Mouse (Mus musculus): ENCODE results near the gene Map3k3.
A peak's percentile ranks its signal among the peaks of the same experiment; 100 is the strongest.

The Map3k3 gene

GRCm38 (mm10) chr11:106158081-106158929 lies 73.9 kb downstream of the Map3k3 start:
- no peak for DNase-seq (ENCODE audit: low read depth, low spot score)

- DNase-seq (ENCODE audit: low read depth, low spot score), result peak; percentile 15
Measured at GRCm38 (mm10) chr11:106158930-106159215, 74.5 kb downstream of the Map3k3 start.

GRCm38 (mm10) chr11:106159216-106159920 lies 75.0 kb downstream of the Map3k3 start:
- DNase-seq (ENCODE audit: low read depth, low spot score), result peak; percentile 22

- peak; percentile 62 for DNase-seq (ENCODE audit: low read depth, low spot score)
Measured at GRCm38 (mm10) chr11:106159921-106160840, 75.8 kb downstream of the Map3k3 start.

- peak; percentile 64 for DNase-seq (ENCODE audit: low read depth, low spot score)
Measured at GRCm38 (mm10) chr11:106160841-106161721, 76.7 kb downstream of the Map3k3 start, which contains the start of the genes Gm10840 and Limd2. Gene Gm10840, plus strand, starts transcription at chr11:106160850. Gene Limd2, minus strand, starts transcription at chr11:106160860.

- DNase-seq (ENCODE audit: low read depth, low spot score), result no peak
Measured at GRCm38 (mm10) chr11:106162237-106162636, 77.8 kb downstream of the Map3k3 start.

GRCm38 (mm10) chr11:106163546-106163945 lies 79.1 kb downstream of the Map3k3 start:
- no peak for DNase-seq (ENCODE audit: low read depth, low spot score)

- no peak for DNase-seq (ENCODE audit: low read depth, low spot score)
Measured at GRCm38 (mm10) chr11:106164601-106165180, 80.3 kb downstream of the Map3k3 start.

GRCm38 (mm10) chr11:106167435-106167834 lies 83.0 kb downstream of the Map3k3 start:
- peak; percentile 34 for DNase-seq (ENCODE audit: low read depth, low spot score)

- peak; percentile 56 for DNase-seq (ENCODE audit: low read depth, low spot score)
Measured at GRCm38 (mm10) chr11:106170807-106171206, 86.4 kb downstream of the Map3k3 start.

GRCm38 (mm10) chr11:106173228-106173627 lies 88.8 kb downstream of the Map3k3 start:
- DNase-seq (ENCODE audit: low read depth, low spot score), result no peak

GRCm38 (mm10) chr11:106174372-106174771 lies 90.0 kb downstream of the Map3k3 start:
- no peak for DNase-seq (ENCODE audit: low read depth, low spot score)

- no peak for DNase-seq (ENCODE audit: low read depth, low spot score)
Measured at GRCm38 (mm10) chr11:106175081-106175480, 90.7 kb downstream of the Map3k3 start.

GRCm38 (mm10) chr11:106176372-106176771 lies 92.0 kb downstream of the Map3k3 start:
- DNase-seq (ENCODE audit: low read depth, low spot score), result no peak

- no peak for DNase-seq (ENCODE audit: low read depth, low spot score)
Measured at GRCm38 (mm10) chr11:106178036-106178782, 93.8 kb downstream of the Map3k3 start.

- DNase-seq (ENCODE audit: low read depth, low spot score), result no peak
Measured at GRCm38 (mm10) chr11:106179711-106180448, 95.5 kb downstream of the Map3k3 start.

- no peak for DNase-seq (ENCODE audit: low read depth, low spot score)
Measured at GRCm38 (mm10) chr11:106180449-106180801, 96.0 kb downstream of the Map3k3 start.

GRCm38 (mm10) chr11:106187326-106187725 lies 102.9 kb downstream of the Map3k3 start:
- peak; percentile 58 for DNase-seq (ENCODE audit: low read depth, low spot score)

- DNase-seq (ENCODE audit: low read depth, low spot score), result no peak
Measured at GRCm38 (mm10) chr11:106191716-106192115, 107.3 kb downstream of the Map3k3 start.

All from ZHBTc4 (cell line).